Mouse (Mus musculus): ENCODE results near the gene Olfr262. TPM values are rescaled to one million over a fixed set of nuclear protein-coding genes. Genes with fewer than 3 reads are reported as not detected.
"Not testable (repeated sequence)": the region's sequence is repeated elsewhere in the genome, so short reads cannot be mapped to it uniquely, and the experiment has no call there.

Gene Olfr262
- polyA plus RNA-seq (2012; rRNA removed), result not detected in 2 replicates

- 82% methylated on average over 1 of the region's 1 CpGs for WGBS
- DNase-seq (ENCODE audit: low read depth, low spot score), result no peak
Observed at GRCm38 (mm10) chr19:12241559-12241958, at the start of gene Olfr262. TSS of gene Olfr262 (minus strand) at chr19:12241659.

GRCm38 (mm10) chr19:12279554-12279953 lies 38.1 kb upstream of the Olfr262 start, which contains the start of gene Olfr1434:
TSS of gene Olfr1434 (plus strand) at chr19:12279854.
- no peak for DNase-seq (ENCODE audit: low read depth, low spot score)
- 66% methylated on average over 2 of the region's 2 CpGs for WGBS

DNA sequence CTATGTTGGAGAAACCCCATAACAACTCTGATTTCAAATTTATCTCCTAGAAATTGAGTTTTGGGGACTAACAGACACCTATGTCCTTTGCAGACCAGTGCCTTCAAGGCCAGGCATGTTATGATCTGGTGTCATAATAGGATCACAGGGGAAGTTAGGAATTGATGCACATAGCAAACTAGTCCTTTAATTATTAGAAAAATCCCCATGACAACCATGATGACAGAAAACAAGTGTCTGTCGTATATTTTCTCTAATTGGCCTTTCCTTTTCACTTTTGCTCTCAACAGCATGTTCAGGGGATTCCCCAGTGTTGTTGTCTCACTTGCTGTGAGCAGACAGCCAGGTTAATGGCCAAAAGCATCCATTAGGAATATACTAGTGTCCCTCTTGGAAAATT lies 19.3 kb upstream of the Olfr262 start, which contains the start of gene Olfr235:
TSS of gene Olfr235 (plus strand) at position 301 of the 400 bp plus-strand sequence.
- DNase-seq (ENCODE audit: low read depth, low spot score), result no peak
- 41% methylated on average over 1 of the region's 1 CpGs for WGBS

DNA sequence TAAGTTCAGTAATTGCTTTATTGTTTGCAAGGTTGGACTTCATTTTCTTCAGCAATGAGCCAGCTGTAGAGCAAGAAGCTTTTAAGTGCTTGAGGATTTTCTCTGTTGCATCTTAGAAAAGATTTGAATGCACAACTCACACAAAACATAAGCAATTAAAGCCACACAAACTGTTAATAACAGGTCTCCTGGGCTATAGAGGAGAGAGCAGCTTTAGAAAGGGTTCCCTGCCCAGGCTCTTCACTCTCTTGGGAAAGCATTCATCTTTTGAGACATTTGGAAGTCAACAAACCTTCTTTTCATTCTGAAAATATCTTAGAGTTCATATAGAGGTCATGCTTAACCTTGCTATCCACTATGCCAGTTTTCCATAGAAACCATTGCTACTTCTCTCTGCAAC lies 9.0 kb downstream of the Olfr262 start, which contains the start of gene Olfr1432:
TSS of gene Olfr1432 (minus strand) at position 101 of the 400 bp plus-strand sequence.
- DNase-seq (ENCODE audit: low read depth, low spot score), result not testable (repeated sequence)

- no peak for DNase-seq (ENCODE audit: low read depth, low spot score)
- WGBS, result 76% methylated on average over 1 of the region's 1 CpGs
Observed at GRCm38 (mm10) chr19:12200334-12200733, 41.1 kb downstream of the Olfr262 start, which contains the start of gene Olfr1431. TSS of gene Olfr1431 (plus strand) at chr19:12200634.

GRCm38 (mm10) chr19:12199076-12199475 lies 42.4 kb downstream of the Olfr262 start:
- WGBS, result 89% methylated on average over 4 of the region's 4 CpGs
- DNase-seq (ENCODE audit: low read depth, low spot score), result not testable (repeated sequence)

Other genes with a start within 250 kb of the Olfr262 start
- gene Olfr1423, start 200.3 kb downstream of the Olfr262 start, polyA plus RNA-seq (2012; rRNA removed), result not detected in 2 replicates
- gene Olfr1424, start 179.0 kb downstream of the Olfr262 start, polyA plus RNA-seq (2012; rRNA removed), result not detected in 2 replicates
- not detected in 2 replicates for gene Olfr1425, start 163.9 kb downstream of the Olfr262 start, polyA plus RNA-seq (2012; rRNA removed)
- gene Olfr1426, start 149.6 kb downstream of the Olfr262 start, polyA plus RNA-seq (2012; rRNA removed), result not detected in 2 replicates
- gene Olfr1427, start 138.3 kb downstream of the Olfr262 start, polyA plus RNA-seq (2012; rRNA removed), result not detected in 2 replicates
- gene Olfr1428, start 125.8 kb downstream of the Olfr262 start, polyA plus RNA-seq (2012; rRNA removed), result not detected in 2 replicates
- gene Olfr76, start 118.5 kb downstream of the Olfr262 start, polyA plus RNA-seq (2012; rRNA removed), result not detected in 2 replicates
- gene Olfr1555-ps1, start 71.5 kb downstream of the Olfr262 start, polyA plus RNA-seq (2012; rRNA removed), result not detected in 2 replicates
- not detected in 2 replicates for gene Olfr1431, start 41.0 kb downstream of the Olfr262 start, polyA plus RNA-seq (2012; rRNA removed)
- gene Olfr1432, start 9.1 kb downstream of the Olfr262 start, polyA plus RNA-seq (2012; rRNA removed), result not detected in 2 replicates
- gene Olfr235, start 19.4 kb upstream of the Olfr262 start, polyA plus RNA-seq (2012; rRNA removed), result not detected in 2 replicates
- not detected in 2 replicates for gene Olfr1434, start 38.2 kb upstream of the Olfr262 start, polyA plus RNA-seq (2012; rRNA removed)
- gene Olfr1436, start 57.5 kb upstream of the Olfr262 start, polyA plus RNA-seq (2012; rRNA removed), result not detected in 2 replicates
- gene Olfr1437, start 83.4 kb upstream of the Olfr262 start, polyA plus RNA-seq (2012; rRNA removed), result not detected in 2 replicates
- not detected in 2 replicates for gene Olfr1438-ps1, start 94.3 kb upstream of the Olfr262 start, polyA plus RNA-seq (2012; rRNA removed)
- gene Olfr1440, start 145.6 kb upstream of the Olfr262 start, polyA plus RNA-seq (2012; rRNA removed), result not detected in 2 replicates
- gene Olfr1441, start 175.8 kb upstream of the Olfr262 start, polyA plus RNA-seq (2012; rRNA removed), result not detected in 2 replicates
- not detected in 2 replicates for gene Pfpl, start 186.2 kb upstream of the Olfr262 start, polyA plus RNA-seq (2012; rRNA removed)
- gene Mpeg1, start 219.1 kb upstream of the Olfr262 start, polyA plus RNA-seq (2012; rRNA removed), result 7.9 and 17.8 TPM in 2 replicates